Comparison of ENCODE assay signal across 20 mouse cellular contexts in the genomic region with DNA sequence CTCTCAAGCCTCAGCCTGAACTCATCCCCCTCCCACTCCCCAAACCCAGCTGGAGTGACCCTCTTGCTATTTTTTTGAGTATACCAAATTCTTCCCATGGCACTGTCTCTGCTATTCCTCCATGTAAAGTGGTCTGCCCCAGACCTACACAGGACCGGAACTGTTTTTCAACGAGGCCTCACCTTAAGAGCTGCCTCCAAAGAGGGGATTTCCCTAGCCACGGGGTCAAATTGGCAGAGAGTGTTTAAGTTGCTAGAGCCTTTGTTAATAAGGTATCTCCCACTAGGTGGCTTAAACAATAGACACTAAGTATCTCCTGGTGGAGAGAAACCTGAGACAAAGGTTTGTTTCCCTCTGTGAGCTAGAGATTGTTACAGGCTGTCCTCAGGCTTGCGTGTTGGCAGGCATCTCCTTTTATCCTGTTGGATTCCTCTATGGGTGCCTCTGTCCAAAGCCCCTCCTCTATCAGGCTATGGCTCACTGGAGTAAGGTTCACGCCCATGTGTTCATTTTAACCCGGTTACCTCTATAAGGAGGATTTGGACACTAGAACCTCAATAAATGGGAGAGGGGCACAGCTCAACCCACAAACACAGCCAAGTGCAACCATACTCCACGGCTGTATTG. TPM values are rescaled to one million over a fixed set of nuclear protein-coding genes. Genes with fewer than 3 reads are reported as not detected.
A peak's percentile ranks its signal among the peaks of the same experiment; 100 is the strongest.
DNase-seq lines count a peak whose midpoint lies in the region; ATAC-seq and TF ChIP-seq lines count a peak whose summit lies in the region.
"Had no signal": no experiment of that assay in that cellular context is flagged by ENCODE, and none has a peak within 500 bp of the region (broad histone marks: within the 10 kb centered on the region; RNA-seq: fewer than 3 reads in every experiment).

No protein-coding gene starts in this region.

- no peak for DNase-seq in heart, postnatal 36 days
- DNase-seq in thymus, postnatal 14 days, result peak; percentile 28
- no peak for DNase-seq in thymus, postnatal 10 days (ENCODE audit: low spot score in 2 of 2)
- DNase-seq in T-cell, adult 2 months (ENCODE audit: low spot score), result peak; percentile 58
- no peak for DNase-seq in cerebellum, adult 2 months
- DNase-seq in ovary, postnatal 10 days (ENCODE audit: low spot score), result no peak
- DNase-seq: cerebellum, adult 9-11 months; kidney, adult 2 months; right cerebral cortex, adult 18-20 months had no signal

- no peak overlapping the region for H3K9ac ChIP-seq in heart, embryonic 16.5 days (ENCODE audit: low read length)
- H3K9ac ChIP-seq: embryonic facial prominence, embryonic 12.5 days; forebrain, embryonic 12.5 days had no signal

- intact Hi-C loops in heart, postnatal 36 days (cut with DNase I), result no loop called here

- H3K27ac ChIP-seq in heart, embryonic 16.5 days (ENCODE audit: low read length), result no peak overlapping the region
- H3K27ac ChIP-seq in small intestine, adult 2 months (ENCODE audit: insufficient read depth, low read depth, low read length), result peak overlapping the region; percentile 91
- H3K27ac ChIP-seq in cerebellum, adult 2 months (ENCODE audit: insufficient read depth, low read length), result no peak overlapping the region
- H3K27ac ChIP-seq: embryonic facial prominence, embryonic 12.5 days; forebrain, embryonic 12.5 days had no signal

- H3K36me3 ChIP-seq in heart, embryonic 16.5 days (ENCODE audit: control insufficient read depth, insufficient read depth), result no peaks in the 10 kb centered on the region
- no peaks in the 10 kb centered on the region for H3K36me3 ChIP-seq in small intestine, adult 2 months (ENCODE audit: control insufficient read depth, insufficient read depth, low read length)
- H3K36me3 ChIP-seq: embryonic facial prominence, embryonic 12.5 days; forebrain, embryonic 12.5 days; G1E had no signal

- no peak for TF ChIP-seq CTCF in small intestine, adult 2 months (IDR thresholded peaks at IDR 0.05; ENCODE audit: extremely low read depth, insufficient read length, insufficient replicate concordance, low read depth, low read length)
- TF ChIP-seq CTCF in cerebellum, adult 2 months (IDR thresholded peaks at IDR 0.05; ENCODE audit: borderline replicate concordance, insufficient read depth, low read depth, low read length), result no peak

- no peaks in the 10 kb centered on the region for H3K9me3 ChIP-seq in heart, embryonic 16.5 days (replicated peaks; ENCODE audit: control insufficient read depth, low read length)
- H3K9me3 ChIP-seq: embryonic facial prominence, embryonic 12.5 days; forebrain, embryonic 12.5 days; G1E had no signal

- H3K4me3 ChIP-seq in heart, embryonic 16.5 days (ENCODE audit: low read length), result no peak overlapping the region
- H3K4me3 ChIP-seq in small intestine, adult 2 months (ENCODE audit: low read depth, low read length), result no peak overlapping the region
- no peak overlapping the region for H3K4me3 ChIP-seq in cerebellum, adult 2 months (replicated peaks; ENCODE audit: insufficient read depth, low read depth, low read length)
- H3K4me3 ChIP-seq: embryonic facial prominence, embryonic 12.5 days; forebrain, embryonic 12.5 days had no signal

- no peaks in the 10 kb centered on the region for H3K27me3 ChIP-seq in heart, embryonic 16.5 days (ENCODE audit: control insufficient read depth, insufficient read depth, low read length)
- H3K27me3 ChIP-seq in small intestine, adult 2 months (ENCODE audit: control insufficient read depth, insufficient read depth, low read length), result no peaks in the 10 kb centered on the region
- H3K27me3 ChIP-seq in cerebellum, adult 2 months (ENCODE audit: control insufficient read depth, insufficient read depth, low read length), result no peaks in the 10 kb centered on the region
- H3K27me3 ChIP-seq: embryonic facial prominence, embryonic 12.5 days had no signal

- WGBS in heart, embryonic 16.5 days, result 46% methylated on average over 7 of the region's 7 CpGs
- WGBS in small intestine, adult 2 months, result 59% methylated on average over 7 of the region's 7 CpGs
- 46% methylated on average over 7 of the region's 7 CpGs for WGBS in cerebellum, adult 2 months

- ATAC-seq in heart, embryonic 16.5 days (replicated peaks; ENCODE audit: extremely low read depth, insufficient read depth, low FRiP score), result peak; percentile 16; the same call in 1 of the 2 replicates
- ATAC-seq: lung, postnatal 0 days; midbrain, embryonic 16.5 days had no signal

- TF ChIP-seq POLR2A in small intestine, adult 2 months (IDR thresholded peaks at IDR 0.05; ENCODE audit: low read depth, low read length), result no peak
- TF ChIP-seq POLR2A in cerebellum, adult 2 months (IDR thresholded peaks at IDR 0.05; ENCODE audit: borderline replicate concordance, insufficient read depth, low read length), result no peak

- H3K4me1 ChIP-seq in heart, embryonic 16.5 days (ENCODE audit: control insufficient read depth, insufficient read depth, low read length), result peaks cover 28% of the 10 kb centered on the region
- H3K4me1 ChIP-seq in small intestine, adult 2 months (ENCODE audit: control insufficient read depth, insufficient read depth, insufficient read length, low read length), result peaks cover 19% of the 10 kb centered on the region; the same call in 1 of the 2 replicates
- no peaks in the 10 kb centered on the region for H3K4me1 ChIP-seq in cerebellum, adult 2 months (ENCODE audit: control insufficient read depth, insufficient read depth, low read length)
- H3K4me1 ChIP-seq: embryonic facial prominence, embryonic 12.5 days had no signal

- no peak overlapping the region for H3K4me2 ChIP-seq in heart, embryonic 16.5 days (ENCODE audit: low read depth, low read length)
- H3K4me2 ChIP-seq: embryonic facial prominence, embryonic 12.5 days; forebrain, embryonic 12.5 days had no signal

RNA-seq across cellular contexts. Expression of a gene that starts 33.4 kb away (rescaled TPM):
- 1.6 and 3.5 TPM in 2 replicates for polyA plus RNA-seq in heart, embryonic 16.5 days (2015; fragmentation: Nextera tagmentation; extraction: Ambion mirVana)
- total RNA-seq in heart, postnatal 36 days (2021), result 1 to 10 TPM in 1 of 2 experiments, under 1 TPM in 1; 1.00 to 1.1 TPM
- 0.30 and 0.77 TPM in 2 replicates for polyA plus RNA-seq in small intestine, adult 2 months (2012; rRNA removed)
- polyA plus RNA-seq in cerebellum, adult 2 months (2012; rRNA removed), result not detected in 2 replicates
- total RNA-seq: left cerebral cortex, adult 8-10 months; liver, adult 2 months had no signal
- polyA plus RNA-seq: brain, embryonic 14.5 days; embryonic facial prominence, embryonic 12.5 days; forebrain, embryonic 12.5 days; G1E; liver, adult 2 months; lung, postnatal 0 days; midbrain, embryonic 16.5 days; neural tube, embryonic 14.5 days had no signal

Comparison
In these comparisons a context has a peak if more than half of its experiments do, and no peak if none do; other contexts are left out.
1. DNase-seq: peak in thymus, postnatal 14 days (single experiment) and T-cell, adult 2 months (single experiment); none in heart, postnatal 36 days (0 of 2), thymus, postnatal 10 days (0 of 2), cerebellum, adult 2 months (0 of 2) and ovary, postnatal 10 days (single experiment).